Mouse (Mus musculus): ENCODE data around the gene Cybrd1. TPM values are rescaled to one million over a fixed set of nuclear protein-coding genes. Genes with fewer than 3 reads are reported as not detected.

The Cybrd1 gene
- total RNA-seq, 1 experiment from 2014 or later, result 0.89 TPM

GRCm38 (mm10) chr2:71123591-71123990, 5.9 kb downstream of the Cybrd1 start:
- no peak for DNase-seq

- no peak for DNase-seq
These were observed 10.2 kb downstream of the Cybrd1 start for GRCm38 (mm10) chr2:71127779-71128534.

GRCm38 (mm10) chr2:71130366-71130765, 12.6 kb downstream of the Cybrd1 start:
- no peak for DNase-seq

- no peak for DNase-seq
These were observed 14.3 kb downstream of the Cybrd1 start for GRCm38 (mm10) chr2:71131866-71132496.

GRCm38 (mm10) chr2:71134041-71134505, 16.4 kb downstream of the Cybrd1 start:
- DNase-seq, result peak; percentile 18

- no peak for DNase-seq
These were observed 17.1 kb downstream of the Cybrd1 start for GRCm38 (mm10) chr2:71134836-71135235.

GRCm38 (mm10) chr2:71140622-71141021, 22.9 kb downstream of the Cybrd1 start:
- no peak for DNase-seq

GRCm38 (mm10) chr2:71142410-71142809, 24.7 kb downstream of the Cybrd1 start:
- DNase-seq, result no peak

GRCm38 (mm10) chr2:71145853-71146252, 28.1 kb downstream of the Cybrd1 start:
- DNase-seq, result no peak

- DNase-seq, result no peak
These were observed 28.5 kb downstream of the Cybrd1 start for GRCm38 (mm10) chr2:71146266-71146665.

GRCm38 (mm10) chr2:71147816-71148215, 30.1 kb downstream of the Cybrd1 start:
- DNase-seq, result no peak

- DNase-seq, result no peak
These were observed 34.4 kb downstream of the Cybrd1 start for GRCm38 (mm10) chr2:71152170-71152569.

GRCm38 (mm10) chr2:71155486-71155885, 37.8 kb downstream of the Cybrd1 start:
- DNase-seq, result peak; percentile 84

- DNase-seq, result peak; percentile 75
These were observed 38.7 kb downstream of the Cybrd1 start for GRCm38 (mm10) chr2:71156446-71156845.

GRCm38 (mm10) chr2:71157881-71158280, 40.2 kb downstream of the Cybrd1 start:
- no peak for DNase-seq

GRCm38 (mm10) chr2:71159576-71160306, 42.0 kb downstream of the Cybrd1 start:
- no peak for DNase-seq

GRCm38 (mm10) chr2:71160307-71160861, 42.7 kb downstream of the Cybrd1 start:
- DNase-seq, result no peak

GRCm38 (mm10) chr2:71161558-71161957, 43.8 kb downstream of the Cybrd1 start:
- DNase-seq, result no peak

GRCm38 (mm10) chr2:71162831-71163621, 45.3 kb downstream of the Cybrd1 start:
- DNase-seq, result no peak

GRCm38 (mm10) chr2:71167211-71167610, 49.5 kb downstream of the Cybrd1 start:
- DNase-seq, result no peak

- peak; percentile 55 for DNase-seq
These were observed 50.8 kb downstream of the Cybrd1 start for GRCm38 (mm10) chr2:71168461-71169021.
